8 mouse cellular contexts compared by ENCODE assay signal in the genomic region with DNA sequence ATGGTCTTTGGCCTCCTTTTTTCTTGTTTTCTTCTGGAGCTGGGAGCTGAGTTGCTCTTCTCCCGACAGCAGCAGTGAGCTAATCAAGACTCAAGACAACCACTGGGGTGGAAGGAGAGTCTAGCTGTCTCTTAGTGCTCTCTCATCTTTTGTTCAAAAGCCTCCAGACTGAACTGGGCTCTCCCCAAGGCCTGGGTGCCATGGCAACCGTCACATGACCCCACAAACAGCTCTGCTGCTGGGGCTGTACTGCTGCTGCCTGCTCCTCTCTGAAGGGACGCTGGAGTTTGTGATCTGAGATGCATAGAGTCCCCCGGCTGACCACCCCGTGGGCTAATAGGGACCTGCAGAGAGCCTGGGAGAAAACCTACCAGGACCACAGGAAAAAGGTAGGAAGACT. TPM values are rescaled to one million over a fixed set of nuclear protein-coding genes. Genes with fewer than 3 reads are reported as not detected.
DNase-seq lines count a peak whose midpoint lies in the region; ATAC-seq lines count a peak whose summit lies in the region.

A gene (plus strand): TSS at position 222 of the 400 bp plus-strand sequence.

- peak; percentile 20 to 25 for DNase-seq in spleen, adult 18-20 months
- no peak for DNase-seq in spleen, adult 12 weeks (ENCODE audit: low spot score)
- peak; percentile 85 for DNase-seq in adrenal gland, postnatal 14 days
- DNase-seq in forelimb bud, embryonic 11.5 days (ENCODE audit: low read depth, low spot score) = peak; percentile 60
- DNase-seq in layer of hippocampus, adult 11-12 months (ENCODE audit: low spot score) = peak; percentile 67
- peak; percentile 50 to 62 for DNase-seq in lung, postnatal 4 days
- peak; percentile 84 to 88 for DNase-seq in right cerebral cortex, postnatal 10 days (ENCODE audit: low spot score in 2 of 2)

- ATAC-seq in monocyte, adult 5-6 weeks (replicated peaks; ENCODE audit: insufficient number of reproducible peaks, low FRiP score, low TSS enrichment, poor library complexity, severe bottlenecking) = no peak

RNA-seq across cellular contexts. Expression of the gene that starts here (rescaled TPM):
- not detected in 2 replicates for total RNA-seq in adrenal gland, postnatal 14 days (2021)
- total RNA-seq in monocyte, adult 5-6 weeks (2017) = 2.5 TPM in 1 of 3 replicates, not detected in the others

Comparison
In these comparisons a context has a peak if more than half of its experiments do, and no peak if none do; other contexts are left out.
1. Peak in DNase-seq in adrenal gland, postnatal 14 days; RNA of the gene not detected or under 1 TPM.